Mouse (Mus musculus) forebrain, embryonic 13.5 days (tissue): ENCODE results near the gene Rln3. TPM values are rescaled to one million over a fixed set of nuclear protein-coding genes. Genes with fewer than 3 reads are reported as not detected.

Experiments
- ATAC-seq: fragments of 200-750 bp; cut with Nextera tagmentation; 2 replicates; pipeline ENCODE4 v1.8.0; 2017
- H3K27ac ChIP-seq: fragments of 300-500 bp; sonication (generic); 2 replicates; pipeline ENCODE4 v1.5.1; 2015; ENCODE audit warnings: inconsistent platforms, mild to moderate bottlenecking, moderate library complexity
- H3K27me3 ChIP-seq: fragments of 300-500 bp; sonication (generic); 2 replicates; pipeline ENCODE4 v1.6.1; 2015; ENCODE audit warnings: mild to moderate bottlenecking, inconsistent platforms
- H3K36me3 ChIP-seq: fragments of 300-500 bp; sonication (generic); 2 replicates; pipeline ENCODE4 v1.6.1; 2015; ENCODE audit warnings: mild to moderate bottlenecking, inconsistent platforms; ENCODE audit not compliant: poor library complexity, severe bottlenecking
- H3K4me1 ChIP-seq: fragments of 300-500 bp; sonication (generic); 2 replicates; pipeline ENCODE4 v1.6.1; 2015; ENCODE audit warnings: inconsistent platforms
- H3K4me2 ChIP-seq: fragments of 300-500 bp; sonication (generic); 2 replicates; pipeline ENCODE4 v1.6.1; 2015; ENCODE audit warnings: inconsistent platforms, mild to moderate bottlenecking, moderate library complexity
- H3K4me3 ChIP-seq: fragments of 300-500 bp; sonication (generic); 2 replicates; pipeline ENCODE4 v1.5.1; 2015; ENCODE audit warnings: mild to moderate bottlenecking, inconsistent platforms
- H3K9ac ChIP-seq: fragments of 300-500 bp; sonication (generic); 2 replicates; pipeline ENCODE4 v1.6.1; 2015; ENCODE audit warnings: mild to moderate bottlenecking, inconsistent platforms
- H3K9me3 ChIP-seq: fragments of 300-500 bp; sonication (generic); replicated peaks from 2 replicates; pipeline ENCODE4 v1.6.1; 2016; ENCODE audit warnings: inconsistent platforms
- WGBS: fragments of 180-500 bp; shearing (Covaris S2); methylation state at CpG from one replicate; pipeline ENCODE4 v1.1.7; 2015; 5-methylcytosine and 5-hydroxymethylcytosine counted together
- polyA plus RNA-seq: library from polyadenylated mRNA; unstranded; fragments of >200 nt; fragmentation: Nextera tagmentation; extraction: Ambion mirVana; gene quantifications from 2 replicates; pipeline ENCODE4 v1.2.1, GENCODE M21; 2015

Rln3 gene
- polyA plus RNA-seq, 1 experiment from 2014 or later = not detected

DNA sequence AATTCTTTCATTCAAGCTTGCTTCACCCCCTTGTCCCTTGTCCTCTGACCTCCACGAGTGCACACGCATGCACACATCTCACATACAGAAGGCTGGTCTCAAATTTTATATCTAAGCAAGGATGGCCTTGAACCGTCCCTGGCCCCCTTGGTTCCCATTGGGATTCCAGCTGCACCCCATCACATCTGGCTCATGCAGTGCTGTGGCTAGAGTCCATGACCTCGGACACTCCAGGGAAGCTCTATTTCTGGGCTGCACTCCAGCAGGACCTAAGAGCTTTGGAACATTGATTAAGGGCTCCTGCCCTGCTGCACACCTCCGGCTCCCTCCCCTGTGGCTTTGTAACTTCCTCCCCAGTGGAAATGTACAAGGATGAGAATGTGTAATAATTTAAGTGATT lies 6.8 kb downstream of the Rln3 start:
- 78% methylated on average over 5 of the region's 5 CpGs for WGBS
- Histone ChIP-seq H3K9me3 (no peaks in the 10 kb centered on the region), H3K27ac (no peak overlapping the region), H3K4me1 (peaks cover 14% of the 10 kb centered on the region), H3K36me3 (no peaks in the 10 kb centered on the region), H3K27me3 (peaks cover 48% of the 10 kb centered on the region), H3K4me2 (no peak overlapping the region), H3K9ac (no peak overlapping the region), H3K4me3 (no peak overlapping the region)
- ATAC-seq = no peak

DNA sequence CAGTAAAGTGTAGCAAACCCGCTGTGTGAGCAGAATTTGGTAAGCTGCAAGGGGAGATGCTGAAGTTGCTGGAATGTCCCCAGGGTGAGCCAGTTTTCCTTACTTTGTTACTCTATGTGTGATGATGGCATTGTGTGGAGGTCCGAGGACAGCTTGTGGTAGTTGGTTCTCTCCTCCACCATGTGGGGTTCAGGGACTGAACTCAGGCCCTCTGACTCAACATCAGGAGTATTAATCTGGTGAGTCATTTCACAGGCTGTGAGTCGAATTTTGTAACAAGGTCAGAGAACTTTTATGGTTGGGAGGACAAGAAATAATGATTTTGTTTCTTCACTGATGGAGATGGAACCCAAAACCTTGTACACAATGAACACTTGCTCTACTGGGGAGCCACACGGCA lies 12.0 kb downstream of the Rln3 start:
- WGBS = 74% methylated on average over 4 of the region's 4 CpGs

DNA sequence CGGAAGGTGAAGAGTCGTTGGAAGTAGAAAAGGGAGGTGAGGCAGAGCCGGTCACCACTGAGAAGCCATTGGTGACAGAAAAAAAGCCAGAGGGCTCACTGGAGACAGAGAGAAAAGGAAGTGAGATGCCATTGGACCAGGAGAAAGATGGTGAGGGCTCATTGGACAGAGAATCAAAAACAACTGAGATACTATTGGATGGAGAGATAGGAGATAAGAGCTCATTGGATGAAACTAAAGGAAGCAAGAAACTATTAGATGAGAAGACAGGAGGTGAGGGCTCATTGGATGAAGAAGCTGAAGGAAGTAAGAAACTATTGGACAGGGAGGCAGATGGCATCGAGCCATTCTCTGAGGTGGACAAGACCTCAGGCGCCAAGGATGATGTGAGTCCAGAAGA lies 15.5 kb downstream of the Rln3 start:
- 87% methylated on average over 5 of the region's 5 CpGs for WGBS
- Histone ChIP-seq H3K9ac (no peak overlapping the region), H3K27me3 (peaks cover 47% of the 10 kb centered on the region), H3K27ac (no peak overlapping the region), H3K4me1 (peaks cover 10% of the 10 kb centered on the region; the same call in 1 of the 2 replicates), H3K4me2 (no peak overlapping the region), H3K9me3 (no peaks in the 10 kb centered on the region), H3K4me3 (no peak overlapping the region), H3K36me3 (no peaks in the 10 kb centered on the region)
- no peak for ATAC-seq

More for the DNA sequence above, 12.0 kb downstream of the Rln3 start:
- no peak overlapping the region for H3K4me3 ChIP-seq
- H3K27me3 ChIP-seq = peaks cover 28% of the 10 kb centered on the region
- H3K27ac ChIP-seq = no peak overlapping the region
- H3K4me1 ChIP-seq = no peaks in the 10 kb centered on the region
- no peak overlapping the region for H3K9ac ChIP-seq
- H3K36me3 ChIP-seq = no peaks in the 10 kb centered on the region
- H3K4me2 ChIP-seq = no peak overlapping the region
- no peak for ATAC-seq
- H3K9me3 ChIP-seq = no peaks in the 10 kb centered on the region

DNA sequence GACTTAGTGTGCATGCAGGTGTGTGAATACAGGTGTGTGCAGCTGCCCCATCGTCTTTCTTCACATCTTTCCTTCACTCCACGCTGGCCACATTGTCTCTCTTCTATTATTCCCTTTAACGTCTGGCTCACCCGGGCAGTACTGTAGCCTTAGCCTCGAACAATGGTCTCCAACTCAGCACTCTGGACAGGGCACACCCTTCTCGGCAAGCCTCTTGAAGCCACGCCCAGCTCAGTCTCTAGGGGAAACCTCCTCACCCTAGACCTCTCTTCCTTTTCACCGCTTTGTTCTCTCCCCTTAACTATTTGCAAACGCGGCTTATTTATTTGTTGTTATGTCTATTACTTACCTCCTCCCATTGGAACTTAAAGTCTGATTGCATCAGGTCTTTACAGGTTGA lies 17.4 kb downstream of the Rln3 start:
- Histone ChIP-seq H3K4me1 (peaks cover 10% of the 10 kb centered on the region; the same call in 1 of the 2 replicates), H3K27ac (no peak overlapping the region), H3K9me3 (no peaks in the 10 kb centered on the region), H3K36me3 (no peaks in the 10 kb centered on the region), H3K4me2 (no peak overlapping the region), H3K4me3 (no peak overlapping the region), H3K27me3 (peaks cover 56% of the 10 kb centered on the region), H3K9ac (no peak overlapping the region)
- no peak for ATAC-seq
- 6% methylated on average over 10 of the region's 10 CpGs for WGBS

DNA sequence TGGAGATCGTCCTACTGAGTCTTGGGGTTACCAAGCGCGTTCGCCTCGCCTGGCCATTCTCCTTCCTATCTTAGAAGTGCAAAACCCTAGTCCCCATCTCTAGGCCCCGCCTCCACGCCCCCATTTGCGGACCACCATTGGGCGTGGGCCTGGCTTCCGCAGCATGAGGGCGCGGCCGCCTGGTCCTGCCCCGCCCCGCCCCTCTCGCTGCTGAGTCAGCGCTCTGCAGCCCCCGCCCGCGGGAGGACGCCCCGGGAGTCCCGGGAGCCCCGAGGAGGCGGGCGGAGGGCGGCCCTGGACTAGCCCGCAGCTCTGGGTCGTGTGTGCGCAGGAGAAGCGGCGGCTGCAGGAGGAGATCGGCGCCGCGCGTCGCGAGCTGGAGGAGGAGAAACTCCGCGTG lies 18.9 kb downstream of the Rln3 start:
- H3K9me3 ChIP-seq = no peaks in the 10 kb centered on the region
- H3K4me3 ChIP-seq = peak overlapping the region; percentile 47
- peaks cover 72% of the 10 kb centered on the region for H3K27me3 ChIP-seq
- no peak overlapping the region for H3K27ac ChIP-seq
- peak overlapping the region; percentile 81 for H3K4me2 ChIP-seq
- ATAC-seq = peak; percentile 90
- WGBS = under 1% methylated on average over 39 of the region's 41 CpGs
- peaks cover 10% of the 10 kb centered on the region; the same call in 1 of the 2 replicates for H3K4me1 ChIP-seq
- no peaks in the 10 kb centered on the region for H3K36me3 ChIP-seq
- peak overlapping the region; percentile 69 for H3K9ac ChIP-seq

DNA sequence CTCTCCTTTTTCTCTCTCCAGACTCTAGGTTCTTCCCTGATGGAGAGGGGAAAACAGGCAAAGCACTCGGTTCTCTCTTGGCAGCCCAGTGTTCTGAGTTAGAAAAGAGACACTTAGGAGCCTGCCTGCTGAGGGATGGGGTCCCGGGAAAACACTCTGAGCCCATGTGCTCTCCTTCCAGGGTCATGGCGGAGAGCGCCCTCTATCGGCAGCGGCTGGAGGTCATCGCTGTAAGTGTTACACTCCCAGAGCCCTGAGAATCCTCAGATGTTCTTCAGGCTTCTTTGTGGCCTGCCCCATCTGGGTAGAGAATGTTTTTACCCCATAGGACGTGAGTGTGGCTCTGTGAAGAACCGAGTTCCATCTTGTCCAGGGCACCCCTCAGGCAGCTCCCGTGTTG lies 20.6 kb downstream of the Rln3 start:
- Histone ChIP-seq H3K4me1 (peaks cover 10% of the 10 kb centered on the region; the same call in 1 of the 2 replicates), H3K4me2 (no peak overlapping the region), H3K27ac (no peak overlapping the region), H3K27me3 (peaks cover 83% of the 10 kb centered on the region), H3K9ac (no peak overlapping the region), H3K36me3 (no peaks in the 10 kb centered on the region), H3K4me3 (no peak overlapping the region), H3K9me3 (no peaks in the 10 kb centered on the region)
- WGBS = 14% methylated on average over 10 of the region's 10 CpGs
- no peak for ATAC-seq

DNA sequence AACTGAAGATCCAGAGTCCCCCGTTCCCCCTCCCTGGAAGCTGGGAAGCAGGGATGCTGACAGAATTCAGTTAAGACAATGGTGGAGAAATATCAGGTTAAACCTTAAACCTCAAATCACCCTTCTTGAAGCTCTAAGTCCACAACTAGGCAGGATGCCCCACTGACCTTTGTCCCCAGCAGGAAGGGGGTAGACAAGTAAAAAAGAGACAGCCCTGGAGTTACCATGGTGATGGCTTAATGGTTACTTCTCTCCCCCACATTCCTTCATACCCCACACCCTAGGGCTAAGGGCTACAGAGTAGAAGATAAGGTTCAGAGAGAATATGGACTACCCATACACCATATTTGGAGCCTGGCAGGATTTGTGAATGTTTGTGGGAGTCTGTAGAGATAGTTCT lies 21.2 kb downstream of the Rln3 start:
- peaks cover 10% of the 10 kb centered on the region; the same call in 1 of the 2 replicates for H3K4me1 ChIP-seq
- no peaks in the 10 kb centered on the region for H3K9me3 ChIP-seq
- WGBS = 90% methylated on average over 1 of the region's 1 CpGs
- no peak overlapping the region for H3K27ac ChIP-seq
- H3K4me3 ChIP-seq = no peak overlapping the region
- no peak overlapping the region for H3K4me2 ChIP-seq
- no peak for ATAC-seq
- H3K27me3 ChIP-seq = peaks cover 77% of the 10 kb centered on the region
- H3K9ac ChIP-seq = no peak overlapping the region
- H3K36me3 ChIP-seq = no peaks in the 10 kb centered on the region

DNA sequence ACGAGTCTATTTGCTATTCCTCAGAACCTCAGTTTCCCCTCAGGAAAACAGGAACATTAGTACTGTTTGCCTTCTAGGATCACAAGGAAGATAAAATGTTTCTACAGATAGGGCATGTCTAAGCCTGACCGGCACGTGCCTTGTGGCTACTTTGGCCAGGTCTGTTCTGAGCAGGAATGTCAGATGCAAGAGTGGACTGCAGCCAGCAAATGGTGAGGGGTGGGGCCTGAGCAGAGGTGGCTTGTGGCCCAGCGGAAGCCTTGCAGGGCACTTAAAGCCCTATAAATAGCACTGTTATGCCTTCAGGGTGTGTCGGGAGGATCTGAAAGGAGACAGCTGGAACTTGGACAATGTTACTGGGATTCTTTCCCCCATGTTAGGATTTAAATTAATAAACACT lies 21.7 kb downstream of the Rln3 start:
- Histone ChIP-seq H3K4me2 (no peak overlapping the region), H3K4me3 (no peak overlapping the region), H3K36me3 (no peaks in the 10 kb centered on the region), H3K9me3 (no peaks in the 10 kb centered on the region), H3K4me1 (peaks cover 10% of the 10 kb centered on the region; the same call in 1 of the 2 replicates), H3K27ac (no peak overlapping the region), H3K27me3 (peaks cover 72% of the 10 kb centered on the region), H3K9ac (no peak overlapping the region)
- WGBS = 61% methylated on average over 5 of the region's 5 CpGs
- no peak for ATAC-seq

DNA sequence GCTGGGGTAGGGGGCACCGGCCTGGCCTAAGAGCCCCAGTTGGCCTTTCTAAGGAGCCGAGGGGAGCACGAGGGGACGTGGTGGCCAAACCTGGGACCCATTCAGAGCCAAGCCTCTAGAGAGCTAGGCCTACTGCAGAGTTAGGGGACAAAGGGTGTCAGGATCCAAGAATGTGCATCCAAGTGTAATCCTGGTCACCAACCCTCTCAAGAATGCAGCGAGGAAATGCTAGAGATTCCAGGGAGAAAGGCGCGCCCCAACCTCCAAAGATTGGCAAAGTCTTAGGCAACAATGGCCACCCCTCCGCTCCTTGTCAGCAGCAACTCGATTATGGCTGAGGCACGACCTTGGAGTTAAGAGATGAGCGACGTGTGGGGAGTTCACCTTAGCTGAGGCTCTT lies 23.2 kb downstream of the Rln3 start:
- Histone ChIP-seq H3K9me3 (no peaks in the 10 kb centered on the region), H3K27me3 (peaks cover 60% of the 10 kb centered on the region), H3K27ac (no peak overlapping the region), H3K9ac (no peak overlapping the region), H3K36me3 (no peaks in the 10 kb centered on the region), H3K4me1 (peaks cover 9% of the 10 kb centered on the region; the same call in 1 of the 2 replicates), H3K4me2 (no peak overlapping the region), H3K4me3 (no peak overlapping the region)
- 46% methylated on average over 12 of the region's 12 CpGs for WGBS
- ATAC-seq = no peak

DNA sequence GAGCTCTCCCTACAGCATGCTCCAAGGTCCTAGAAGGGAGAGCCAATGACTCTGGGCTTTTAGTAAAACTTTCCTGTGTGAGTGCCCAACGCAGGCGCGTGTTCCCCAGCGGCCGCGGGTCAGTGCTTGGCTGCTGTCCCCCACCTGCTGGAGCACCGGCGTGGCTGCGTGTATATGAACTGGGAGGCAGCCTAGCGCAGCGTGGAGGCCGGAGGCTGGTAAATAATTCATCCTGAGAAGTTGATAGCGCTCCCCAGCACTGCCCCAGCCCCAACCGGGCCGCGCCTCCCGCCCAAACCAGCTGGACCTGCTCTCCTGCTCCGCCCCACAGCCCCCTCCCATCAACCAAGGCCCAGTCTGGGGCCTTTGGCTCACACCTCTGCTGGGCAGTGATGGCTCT lies 23.7 kb downstream of the Rln3 start, which contains the start of gene Palm3:
TSS of gene Palm3 (plus strand) at position 376 of the 400 bp plus-strand sequence.
- H3K27me3 ChIP-seq = peaks cover 55% of the 10 kb centered on the region

DNA sequence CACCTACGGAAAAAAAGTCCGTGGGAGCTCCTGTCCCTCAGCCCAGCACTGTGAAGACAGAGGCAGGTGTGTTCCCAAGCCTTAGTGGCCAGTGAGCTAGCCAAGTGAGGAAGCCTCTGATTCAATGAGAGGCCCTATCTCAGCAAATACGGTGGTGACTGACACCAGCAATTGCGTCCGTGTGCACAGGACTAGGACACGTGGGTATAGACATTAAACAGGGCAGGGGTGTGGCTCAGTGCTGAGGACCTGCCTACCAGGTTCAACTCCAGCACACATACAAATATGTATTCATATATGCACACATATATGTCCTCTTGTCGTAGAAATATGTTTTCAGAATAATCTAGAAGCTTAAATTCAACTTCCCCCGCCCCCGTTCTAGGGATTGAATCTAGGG lies 25.1 kb downstream of the Rln3 start:
- Histone ChIP-seq H3K9me3 (no peaks in the 10 kb centered on the region), H3K4me1 (no peaks in the 10 kb centered on the region), H3K36me3 (no peaks in the 10 kb centered on the region), H3K4me3 (no peak overlapping the region), H3K9ac (no peak overlapping the region), H3K4me2 (no peak overlapping the region), H3K27me3 (peaks cover 44% of the 10 kb centered on the region), H3K27ac (no peak overlapping the region)
- WGBS = 88% methylated on average over 9 of the region's 9 CpGs
- ATAC-seq = no peak

More for the DNA sequence above, 23.7 kb downstream of the Rln3 start, which contains the start of gene Palm3:
- no peak for ATAC-seq
- H3K9me3 ChIP-seq = no peaks in the 10 kb centered on the region
- H3K4me3 ChIP-seq = no peak within 1 kb of the TSS
- 7% methylated on average over 18 of the region's 18 CpGs for WGBS
- H3K36me3 ChIP-seq = no peaks in the 10 kb centered on the region
- H3K9ac ChIP-seq = no peak within 1 kb of the TSS
- H3K4me2 ChIP-seq = no peak within 1 kb of the TSS
- no peak within 1 kb of the TSS for H3K27ac ChIP-seq
- H3K4me1 ChIP-seq = peaks cover 5% of the 10 kb centered on the region; the same call in 1 of the 2 replicates

DNA sequence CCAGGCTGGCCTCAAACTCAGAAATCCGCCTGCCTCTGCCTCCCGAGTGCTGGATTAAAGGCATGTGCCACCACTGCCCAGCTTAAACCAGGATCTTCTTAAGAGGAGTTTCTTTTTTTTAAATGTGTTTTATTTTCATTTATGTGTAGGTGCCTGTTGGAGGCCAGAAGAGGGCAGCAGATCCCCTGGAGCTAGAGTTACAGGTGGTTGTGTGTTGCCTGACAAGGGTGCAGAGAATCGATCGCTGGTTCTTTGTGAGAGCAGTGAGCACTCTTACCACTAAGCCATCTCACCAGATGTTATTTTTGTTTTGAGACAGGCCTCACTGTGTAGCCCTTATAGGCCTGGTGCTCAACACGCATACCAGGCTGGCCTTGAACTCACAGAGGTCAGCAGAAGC lies 29.0 kb downstream of the Rln3 start:
- no peak overlapping the region for H3K9ac ChIP-seq
- H3K36me3 ChIP-seq = no peaks in the 10 kb centered on the region
- no peak overlapping the region for H3K4me3 ChIP-seq
- no peak overlapping the region for H3K27ac ChIP-seq
- peaks cover 50% of the 10 kb centered on the region for H3K27me3 ChIP-seq
- H3K4me1 ChIP-seq = peaks cover 19% of the 10 kb centered on the region
- H3K9me3 ChIP-seq = no peaks in the 10 kb centered on the region
- WGBS = 95% methylated on average over 5 of the region's 5 CpGs
- ATAC-seq = no peak
- no peak overlapping the region for H3K4me2 ChIP-seq

DNA sequence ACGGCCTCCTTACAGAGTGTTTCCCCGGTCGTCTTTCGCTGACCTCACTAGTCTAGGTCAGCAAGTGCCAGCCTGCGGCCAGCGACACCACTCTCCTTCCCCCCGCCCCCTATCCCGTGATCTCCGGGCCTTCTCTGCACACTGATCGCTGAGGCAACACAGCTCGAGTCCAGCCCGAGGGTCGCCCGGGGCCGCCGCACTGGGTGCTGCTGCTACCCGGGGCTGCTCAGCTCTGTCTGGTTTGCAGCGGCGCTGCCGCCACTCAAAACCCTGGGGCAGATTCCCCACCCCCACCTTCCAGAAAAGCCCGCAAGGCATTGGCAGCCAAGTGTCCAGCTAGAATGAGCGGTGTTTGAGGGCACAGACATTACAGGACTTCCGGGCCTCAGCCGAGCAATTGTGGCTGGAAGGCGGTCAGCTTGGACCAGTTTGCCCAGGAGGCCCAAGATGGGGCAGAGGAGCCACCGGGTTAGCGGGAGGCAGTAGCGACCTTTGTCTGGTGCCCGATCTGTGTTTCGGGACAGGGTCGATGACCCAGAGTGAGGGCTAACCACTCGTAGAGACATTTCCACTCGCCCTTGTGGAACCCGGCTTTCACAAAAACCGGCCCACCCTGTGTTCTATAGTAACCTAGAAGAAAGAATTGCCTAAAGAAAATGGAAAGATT lies 32.2 kb downstream of the Rln3 start:
- Histone ChIP-seq H3K9ac (no peak overlapping the region), H3K36me3 (no peaks in the 10 kb centered on the region), H3K9me3 (no peaks in the 10 kb centered on the region), H3K4me2 (peak overlapping the region; percentile 98), H3K4me3 (peak overlapping the region; percentile 53), H3K27ac (no peak overlapping the region), H3K4me1 (peaks cover 26% of the 10 kb centered on the region), H3K27me3 (peaks cover 42% of the 10 kb centered on the region)
- no peak for ATAC-seq
- WGBS = 3% methylated on average over 35 of the region's 35 CpGs
